Comparison of ENCODE assay signal across 16 mouse cellular contexts in genomic region chr16:8655599-8655998, GRCm38 (mm10). TPM values are rescaled to one million over a fixed set of nuclear protein-coding genes. Genes with fewer than 3 reads are reported as not detected.
A peak's percentile ranks its signal among the peaks of the same experiment; 100 is the strongest.
DNase-seq lines count a peak whose midpoint lies in the region; ATAC-seq and TF ChIP-seq lines count a peak whose summit lies in the region.
"Had no signal": no experiment of that assay in that cellular context is flagged by ENCODE, and none has a peak within 500 bp of the region (broad histone marks: within the 10 kb centered on the region; RNA-seq: fewer than 3 reads in every experiment).

No protein-coding gene starts in this region.

- no peaks in the 10 kb centered on the region for H3K9me3 ChIP-seq in kidney, postnatal 0 days (replicated peaks; ENCODE audit: low read length)
- H3K9me3 ChIP-seq: limb, embryonic 13.5 days; midbrain, embryonic 13.5 days had no signal

- H3K27me3 ChIP-seq in kidney, postnatal 0 days (ENCODE audit: insufficient read depth, low read length): no peaks in the 10 kb centered on the region
- H3K27me3 ChIP-seq: limb, embryonic 13.5 days; midbrain, embryonic 13.5 days had no signal

- H3K36me3 ChIP-seq in kidney, postnatal 0 days (ENCODE audit: insufficient read depth, low read length): peaks cover 37% of the 10 kb centered on the region

- no peak for ATAC-seq in kidney, postnatal 0 days (replicated peaks; ENCODE audit: low FRiP score, low read depth)

- no peak overlapping the region for H3K4me3 ChIP-seq in kidney, postnatal 0 days (replicated peaks; ENCODE audit: low read depth, low read length)
- H3K4me3 ChIP-seq: limb, embryonic 13.5 days; midbrain, embryonic 13.5 days had no signal

- no peak for DNase-seq in kidney, postnatal 0 days (ENCODE audit: low spot score)
- DNase-seq in kidney, adult 18-20 months: no peak
- peak; percentile 54 for DNase-seq in R1 (ENCODE audit: low read depth, low spot score)
- peak; percentile 66 for DNase-seq in induced T-regulatory cell, adult 2 months (ENCODE audit: low read depth)
- DNase-seq in lung, postnatal 10 days: peak; percentile 35
- no peak for DNase-seq in gastrocnemius, adult 18-20 months (ENCODE audit: low spot score)
- DNase-seq in layer of hippocampus, postnatal 14 days (ENCODE audit: low spot score in 2 of 2): no peak
- DNase-seq in ovary, adult 18-20 months (ENCODE audit: low spot score): no peak
- DNase-seq: cerebellum, adult 9-11 months; heart, postnatal 4 days; kidney, adult 9 months had no signal

- no peak overlapping the region for H3K4me2 ChIP-seq in kidney, postnatal 0 days (ENCODE audit: low read length)
- H3K4me2 ChIP-seq: limb, embryonic 13.5 days; midbrain, embryonic 13.5 days had no signal

- TF ChIP-seq CTCF in kidney, postnatal 0 days (IDR thresholded peaks at IDR 0.05; ENCODE audit: low read depth): 0 out of 2 replicates have a peak, but pooled peaks have one; percentile 2

- H3K9ac ChIP-seq in kidney, postnatal 0 days (ENCODE audit: low read depth, low read length): no peak overlapping the region
- H3K9ac ChIP-seq: limb, embryonic 13.5 days; midbrain, embryonic 13.5 days had no signal

- H3K27ac ChIP-seq in kidney, postnatal 0 days: no peak overlapping the region
- H3K27ac ChIP-seq: limb, embryonic 13.5 days; midbrain, embryonic 13.5 days had no signal

- no peaks in the 10 kb centered on the region for H3K4me1 ChIP-seq in kidney, postnatal 0 days (replicated peaks; ENCODE audit: insufficient read depth, low read length)
- H3K4me1 ChIP-seq: midbrain, embryonic 13.5 days had no signal

- 87% methylated on average over 9 of the region's 9 CpGs for WGBS in kidney, postnatal 0 days

RNA-seq across cellular contexts. Expression of gene Carhsp1, which starts 16.4 kb away (rescaled TPM):
- 53.0 and 61.1 TPM in 2 replicates for polyA plus RNA-seq in kidney, postnatal 0 days (2015; fragmentation: Nextera tagmentation; extraction: Ambion mirVana)
- 1 to 10 TPM; 4.7 to 7.9 TPM for total RNA-seq in gastrocnemius, adult 18-20 months (2021)
- total RNA-seq in layer of hippocampus, postnatal 14 days (2021): 10 to 100 TPM; 23.2 to 23.8 TPM

RNA-seq across cellular contexts. Expression of gene Tmem186, which starts 18.1 kb away (rescaled TPM):
- 13.8 and 16.0 TPM in 2 replicates for polyA plus RNA-seq in kidney, postnatal 0 days (2015; fragmentation: Nextera tagmentation; extraction: Ambion mirVana)
- total RNA-seq in gastrocnemius, adult 18-20 months (2021): 10 to 100 TPM; 12.6 to 12.7 TPM
- total RNA-seq in layer of hippocampus, postnatal 14 days (2021): 10 to 100 TPM; 10.6 to 11.5 TPM

RNA-seq across cellular contexts. Expression of gene Pmm2, which starts 18.1 kb away (rescaled TPM):
- 45.0 and 53.6 TPM in 2 replicates for polyA plus RNA-seq in kidney, postnatal 0 days (2015; fragmentation: Nextera tagmentation; extraction: Ambion mirVana)
- total RNA-seq in gastrocnemius, adult 18-20 months (2021): 10 to 100 TPM; 18.9 to 20.1 TPM
- total RNA-seq in layer of hippocampus, postnatal 14 days (2021): 10 to 100 TPM; 31.9 to 34.5 TPM

RNA-seq across cellular contexts. Expression of gene Gm5767, which starts 25.0 kb away (rescaled TPM):
- not detected in 2 replicates for polyA plus RNA-seq in kidney, postnatal 0 days (2015; fragmentation: Nextera tagmentation; extraction: Ambion mirVana)
- total RNA-seq in gastrocnemius, adult 18-20 months (2021): not detected
- not detected for total RNA-seq in layer of hippocampus, postnatal 14 days (2021)
- total RNA-seq: heart, adult 8-10 months; heart, postnatal 4 days had no signal
- polyA plus RNA-seq: embryonic facial prominence, embryonic 11.5 days; limb, embryonic 13.5 days; midbrain, embryonic 13.5 days; neural tube, embryonic 14.5 days had no signal

Comparison
In these comparisons a context has a peak if more than half of its experiments do, and no peak if none do; other contexts are left out.
1. DNase-seq: peak in R1 (single experiment), induced T-regulatory cell, adult 2 months (single experiment) and lung, postnatal 10 days (single experiment); none in kidney, postnatal 0 days (single experiment), kidney, adult 18-20 months (single experiment), gastrocnemius, adult 18-20 months (single experiment), layer of hippocampus, postnatal 14 days (0 of 2) and ovary, adult 18-20 months (single experiment).